Mouse (Mus musculus): ENCODE measurements around the gene Tbl3. TPM values are rescaled to one million over a fixed set of nuclear protein-coding genes. Genes with fewer than 3 reads are reported as not detected.

Tbl3 gene
- 66.6 TPM for polyA plus RNA-seq (2012; fragmentation: generic; extraction: Trizol)

- H3K4me3 ChIP-seq, result peak within 1 kb of the TSS; percentile 72
- no peaks in the 10 kb centered on the region for H3K27me3 ChIP-seq (ENCODE audit: control insufficient read depth, insufficient read depth, insufficient read length)
- H3K36me3 ChIP-seq (ENCODE audit: control insufficient read depth, insufficient read depth), result peaks cover under 1% of the 10 kb centered on the region
- H3K79me2 ChIP-seq (ENCODE audit: control insufficient read depth, insufficient read depth), result peaks cover 16% of the 10 kb centered on the region
- H3K4me2 ChIP-seq (ENCODE audit: low read depth), result peak within 1 kb of the TSS; percentile 89
- TF ChIP-seq POLR2AphosphoS2 (IDR thresholded peaks at IDR 0.05; ENCODE audit: insufficient read length, low read depth), result peak; percentile 94
- no peak for TF ChIP-seq REST (IDR thresholded peaks at IDR 0.05; ENCODE audit: insufficient read depth, insufficient read length)
- TF ChIP-seq MAX (IDR thresholded peaks at IDR 0.05; ENCODE audit: low read depth), result no peak
- peak; percentile 91 for TF ChIP-seq POLR2A (IDR thresholded peaks at IDR 0.05; ENCODE audit: insufficient read length, low read depth)
- no peak for TF ChIP-seq TCF3 (IDR thresholded peaks at IDR 0.05; ENCODE audit: insufficient read length, low read depth)
- no peak for TF ChIP-seq MYOD1 (IDR thresholded peaks at IDR 0.05; ENCODE audit: control insufficient read depth in 1 of 3, insufficient read length in 2 of 3, low read depth in 2 of 3)
- TF ChIP-seq CEBPB (IDR thresholded peaks at IDR 0.05; ENCODE audit: insufficient read depth, poor library complexity, severe bottlenecking), result no peak
- TF ChIP-seq SRF (IDR thresholded peaks at IDR 0.05; ENCODE audit: control insufficient read depth, insufficient read length, low read depth), result peak; percentile 72
- TF ChIP-seq MYOG (IDR thresholded peaks at IDR 0.05; ENCODE audit: control insufficient read depth in 1 of 3, insufficient read depth in 1 of 3, insufficient read length in 2 of 3, low read depth in 2 of 3), result peak in 1 of 3 experiments; percentile 10
- peak; percentile 2 for TF ChIP-seq E2F4 (IDR thresholded peaks at IDR 0.05; ENCODE audit: insufficient read depth)
- TF ChIP-seq USF1 (IDR thresholded peaks at IDR 0.05; ENCODE audit: low read depth), result no peak
- no peak for TF ChIP-seq TCF12 (IDR thresholded peaks at IDR 0.05; ENCODE audit: insufficient read depth, poor library complexity, severe bottlenecking)
- H3ac ChIP-seq (ENCODE audit: control insufficient read depth, insufficient read length), result peak within 1 kb of the TSS; percentile 5
These were observed at the start of gene Tbl3 for GRCm38 (mm10) chr17:24706982-24707800. Gene Tbl3, minus strand, starts transcription at chr17:24707660.

GRCm38 (mm10) chr17:24752415-24753394 lies 45.2 kb upstream of the Tbl3 start, which contains the start of gene Hs3st6:
Gene Hs3st6, plus strand, starts transcription at chr17:24752988.
- TF ChIP-seq CEBPB (IDR thresholded peaks at IDR 0.05; ENCODE audit: insufficient read depth, poor library complexity, severe bottlenecking) (no peak), USF1 (IDR thresholded peaks at IDR 0.05; ENCODE audit: low read depth) (no peak), TCF3 (IDR thresholded peaks at IDR 0.05; ENCODE audit: insufficient read length, low read depth) (no peak), MYOG (IDR thresholded peaks at IDR 0.05; ENCODE audit: control insufficient read depth in 1 of 3, insufficient read depth in 1 of 3, insufficient read length in 2 of 3, low read depth in 2 of 3) (peak in 1 of 3 experiments; percentile 4)
- no peak within 1 kb of the TSS for H3K4me2 ChIP-seq (ENCODE audit: low read depth)
- H3K36me3 ChIP-seq (ENCODE audit: control insufficient read depth, insufficient read depth), result no peaks in the 10 kb centered on the region
- no peak within 1 kb of the TSS for H3K4me3 ChIP-seq
- no peak within 1 kb of the TSS for H3ac ChIP-seq (ENCODE audit: control insufficient read depth, insufficient read length)
- H3K79me2 ChIP-seq (ENCODE audit: control insufficient read depth, insufficient read depth), result no peaks in the 10 kb centered on the region
- H3K27me3 ChIP-seq (ENCODE audit: control insufficient read depth, insufficient read depth, insufficient read length), result peaks cover 41% of the 10 kb centered on the region

GRCm38 (mm10) chr17:24751528-24751927 lies 44.1 kb upstream of the Tbl3 start:
- H3K79me2 ChIP-seq (ENCODE audit: control insufficient read depth, insufficient read depth), result no peaks in the 10 kb centered on the region
- no peaks in the 10 kb centered on the region for H3K36me3 ChIP-seq (ENCODE audit: control insufficient read depth, insufficient read depth)
- no peak overlapping the region for H3ac ChIP-seq (ENCODE audit: control insufficient read depth, insufficient read length)
- TF ChIP-seq POLR2AphosphoS2 (IDR thresholded peaks at IDR 0.05; ENCODE audit: insufficient read length, low read depth) (no peak), REST (IDR thresholded peaks at IDR 0.05; ENCODE audit: insufficient read depth, insufficient read length) (no peak)
- peaks cover 36% of the 10 kb centered on the region for H3K27me3 ChIP-seq (ENCODE audit: control insufficient read depth, insufficient read depth, insufficient read length)
- H3K4me3 ChIP-seq, result no peak overlapping the region
- H3K4me2 ChIP-seq (ENCODE audit: low read depth), result no peak overlapping the region

- TF ChIP-seq E2F4 (IDR thresholded peaks at IDR 0.05; ENCODE audit: insufficient read depth) (no peak), CEBPB (IDR thresholded peaks at IDR 0.05; ENCODE audit: insufficient read depth, poor library complexity, severe bottlenecking) (no peak), POLR2A (IDR thresholded peaks at IDR 0.05; ENCODE audit: insufficient read length, low read depth) (no peak), MAX (IDR thresholded peaks at IDR 0.05; ENCODE audit: low read depth) (no peak), REST (IDR thresholded peaks at IDR 0.05; ENCODE audit: insufficient read depth, insufficient read length) (no peak), POLR2AphosphoS2 (IDR thresholded peaks at IDR 0.05; ENCODE audit: insufficient read length, low read depth) (no peak), SRF (IDR thresholded peaks at IDR 0.05; ENCODE audit: control insufficient read depth, insufficient read length, low read depth) (no peak)
- no peaks in the 10 kb centered on the region for H3K36me3 ChIP-seq (ENCODE audit: control insufficient read depth, insufficient read depth)
- H3K4me3 ChIP-seq, result no peak overlapping the region
- peaks cover 7% of the 10 kb centered on the region for H3K27me3 ChIP-seq (ENCODE audit: control insufficient read depth, insufficient read depth, insufficient read length)
- no peak overlapping the region for H3K4me2 ChIP-seq (ENCODE audit: low read depth)
- no peak overlapping the region for H3ac ChIP-seq (ENCODE audit: control insufficient read depth, insufficient read length)
- H3K79me2 ChIP-seq (ENCODE audit: control insufficient read depth, insufficient read depth), result no peaks in the 10 kb centered on the region
These were observed 39.5 kb upstream of the Tbl3 start for GRCm38 (mm10) chr17:24746986-24747385.

Measured in myocyte (in vitro differentiated cells).